Mouse (Mus musculus) brown adipose tissue, adult 24 weeks (tissue): ENCODE results near the gene Ksr2. TPM values are rescaled to one million over a fixed set of nuclear protein-coding genes. Genes with fewer than 3 reads are reported as not detected.

ENCODE experiments used
- H3K27ac ChIP-seq: fragments of 200-500 bp; replicated peaks from 2 replicates; pipeline ENCODE4 v1.5.1; 2012; ENCODE audit warnings: low read depth, mild to moderate bottlenecking, low read length
- H3K4me1 ChIP-seq: fragments of 200-500 bp; 2 replicates; pipeline ENCODE4 v1.6.1; 2012; ENCODE audit warnings: low read length, mixed read lengths; ENCODE audit not compliant: control insufficient read depth, insufficient read depth, insufficient read length
- H3K4me3 ChIP-seq: fragments of 200-500 bp; 2 replicates; pipeline ENCODE4 v1.5.1; 2012; ENCODE audit warnings: low read depth, mild to moderate bottlenecking, low read length, moderate library complexity; ENCODE audit not compliant: insufficient read depth
- polyA plus RNA-seq: library from polyadenylated mRNA; stranded (reverse); fragments of >200 nt; gene quantifications from 2 replicates; pipeline ENCODE4 v1.2.4, GENCODE M21; 2012; ENCODE audit not compliant: missing spikeins, insufficient read depth, insufficient read length

Ksr2 gene
- polyA plus RNA-seq, 1 experiment, result not detected

DNA sequence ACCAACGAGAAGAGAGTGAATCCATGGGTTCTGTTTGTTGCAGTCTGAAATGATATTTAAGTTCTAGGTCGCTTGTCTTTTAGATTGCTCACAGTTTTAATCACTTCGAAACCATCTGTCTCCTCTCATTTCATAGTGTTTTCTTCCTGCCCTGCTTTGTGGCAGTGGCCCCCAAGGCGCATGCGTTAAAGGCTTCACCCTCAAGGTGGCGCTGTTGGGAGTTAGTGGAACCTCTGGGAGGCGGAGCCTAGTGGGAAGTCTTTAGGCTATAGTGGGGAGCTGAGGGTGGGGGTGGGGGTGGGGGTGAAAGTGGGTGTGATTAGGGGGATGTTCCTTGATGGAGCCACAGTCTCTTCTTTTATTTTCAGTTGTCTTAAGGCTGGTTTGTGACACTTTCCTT, 214.6 kb downstream of the Ksr2 start:
- no peaks in the 10 kb centered on the region for H3K4me1 ChIP-seq
- H3K4me3 ChIP-seq, result no peak overlapping the region
- no peak overlapping the region for H3K27ac ChIP-seq

DNA sequence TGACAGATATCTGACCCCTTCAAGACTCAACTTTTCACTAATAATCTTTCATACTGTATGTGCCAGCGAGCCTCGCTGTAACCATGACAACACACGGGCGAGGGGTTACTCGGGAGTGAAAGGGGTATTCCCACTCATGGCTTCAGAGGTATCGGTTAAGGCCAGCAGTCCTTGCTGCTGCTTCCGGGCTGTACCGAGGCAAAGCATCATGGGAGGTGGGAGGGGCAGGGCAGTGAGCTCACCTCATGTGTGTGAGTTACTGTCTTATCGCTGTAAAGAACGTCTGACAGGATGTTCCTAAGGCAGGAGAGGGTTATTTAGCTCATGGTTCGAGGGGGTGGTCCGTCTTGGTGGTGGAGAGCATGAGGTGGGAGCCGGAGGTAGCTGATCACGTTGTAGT, 215.8 kb downstream of the Ksr2 start:
- Histone ChIP-seq H3K4me3 (no peak overlapping the region), H3K4me1 (no peaks in the 10 kb centered on the region), H3K27ac (no peak overlapping the region)

DNA sequence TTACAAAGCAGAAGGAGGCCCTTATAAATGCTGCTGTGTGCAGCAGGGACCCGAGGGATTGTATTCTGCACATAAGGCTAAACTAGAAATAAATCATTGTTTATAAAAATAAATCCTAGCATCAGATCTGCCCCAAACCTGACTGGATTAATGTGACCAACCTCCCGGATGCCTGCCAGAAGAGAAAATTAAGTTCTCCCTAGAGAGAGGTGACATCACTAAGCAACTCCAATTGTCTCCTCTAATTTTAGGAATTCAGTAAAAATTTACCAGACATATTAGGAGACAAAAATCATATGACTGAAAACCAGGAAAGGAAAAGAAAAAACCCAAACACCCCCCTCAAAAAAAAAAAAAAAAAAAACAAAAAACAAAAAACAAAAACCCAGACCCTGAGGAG, 221.4 kb downstream of the Ksr2 start:
- Histone ChIP-seq H3K4me1 (no peaks in the 10 kb centered on the region), H3K4me3 (no peak overlapping the region), H3K27ac (no peak overlapping the region)

DNA sequence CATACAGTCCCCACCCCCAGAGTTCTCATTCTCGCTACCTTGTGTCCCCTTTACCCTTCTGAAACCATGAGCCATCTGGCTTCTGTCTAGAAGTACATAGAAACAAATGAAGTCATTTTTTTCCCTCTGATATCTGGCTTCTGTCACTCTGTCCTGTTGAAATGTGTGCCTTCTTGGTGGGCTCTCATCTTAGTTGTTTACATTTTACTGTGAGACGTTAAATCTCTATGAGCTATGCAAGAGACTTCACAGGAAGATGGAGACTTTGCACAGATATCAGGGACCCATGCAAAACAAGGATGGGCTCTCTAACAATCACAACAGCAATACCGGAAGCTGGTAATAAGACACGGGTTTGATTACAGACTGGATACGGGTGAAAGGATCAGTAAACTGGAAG, 222.0 kb downstream of the Ksr2 start:
- Histone ChIP-seq H3K4me3 (no peak overlapping the region), H3K4me1 (no peaks in the 10 kb centered on the region), H3K27ac (no peak overlapping the region)

DNA sequence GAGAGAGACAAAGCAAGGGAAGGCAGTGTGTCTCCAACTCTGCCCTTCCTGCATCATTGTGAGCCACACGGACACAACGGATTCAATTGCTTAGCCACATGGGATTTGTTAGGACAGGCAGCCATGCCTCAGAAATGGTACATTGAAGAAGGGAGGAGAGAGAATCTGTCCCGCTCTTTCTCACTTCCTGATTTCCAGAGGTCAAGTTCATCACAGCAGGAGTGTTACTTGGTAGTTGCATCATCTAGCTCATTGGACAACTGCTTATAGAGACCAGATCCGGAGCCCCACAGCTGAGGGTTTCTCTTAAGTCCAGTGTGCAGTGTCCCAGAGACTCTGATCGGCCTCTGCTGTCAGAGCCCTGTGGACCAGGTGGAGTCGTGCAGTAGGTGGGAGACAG, 227.8 kb downstream of the Ksr2 start:
- Histone ChIP-seq H3K4me3 (no peak overlapping the region), H3K27ac (no peak overlapping the region), H3K4me1 (no peaks in the 10 kb centered on the region)

DNA sequence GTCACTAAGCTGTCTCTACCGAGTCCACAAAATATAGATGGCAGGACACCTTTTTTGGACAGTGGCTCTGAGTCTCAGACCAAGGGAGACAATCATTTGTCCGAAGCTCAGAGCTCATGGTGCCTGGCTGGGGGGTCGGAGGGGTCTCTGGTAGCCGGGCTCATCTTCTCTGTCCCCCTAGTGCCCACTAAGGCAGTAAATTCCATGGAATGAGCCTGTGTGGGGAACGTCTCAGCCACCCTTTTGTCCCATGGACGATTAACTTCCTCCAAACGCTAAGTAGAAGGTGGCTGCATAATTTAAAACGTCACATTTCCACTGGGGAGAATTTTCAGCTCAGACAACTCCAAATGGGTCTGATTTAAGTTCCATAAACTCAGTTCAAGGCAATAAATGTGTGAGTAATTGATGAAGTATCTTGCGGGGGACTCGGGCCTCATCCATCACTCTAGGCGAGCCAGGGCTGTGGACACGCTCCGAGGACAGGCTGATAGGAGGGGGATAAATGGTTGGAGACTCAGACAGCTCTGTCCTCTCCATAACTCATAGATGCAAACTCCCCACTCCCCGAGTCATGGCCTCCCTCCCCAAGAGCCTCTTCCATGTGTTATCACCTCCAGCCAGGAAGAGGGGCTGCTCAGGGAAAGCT, 237.6 kb downstream of the Ksr2 start:
- Histone ChIP-seq H3K4me3 (no peak overlapping the region), H3K4me1 (no peaks in the 10 kb centered on the region), H3K27ac (no peak overlapping the region)

DNA sequence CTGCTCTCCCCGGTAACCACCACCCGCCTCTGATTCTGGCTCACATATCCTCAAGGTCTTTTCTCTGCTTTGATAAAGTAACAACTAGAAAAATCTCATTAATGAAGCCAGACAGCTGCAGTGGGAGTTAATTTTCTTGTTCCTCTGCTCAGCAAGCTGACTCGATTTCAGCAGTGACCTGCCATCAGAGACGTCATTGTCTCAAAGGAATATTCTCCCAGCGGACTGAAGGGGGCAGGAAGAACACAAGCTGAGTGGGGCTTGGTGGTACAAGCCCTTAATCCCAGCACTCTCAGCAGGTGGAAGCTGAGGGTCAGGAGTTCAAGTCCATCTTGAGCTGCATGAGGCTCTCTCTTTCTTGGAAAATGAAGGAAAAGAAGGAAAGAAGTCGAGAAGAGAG, 244.8 kb downstream of the Ksr2 start:
- Histone ChIP-seq H3K4me1 (no peaks in the 10 kb centered on the region), H3K27ac (no peak overlapping the region), H3K4me3 (no peak overlapping the region)

DNA sequence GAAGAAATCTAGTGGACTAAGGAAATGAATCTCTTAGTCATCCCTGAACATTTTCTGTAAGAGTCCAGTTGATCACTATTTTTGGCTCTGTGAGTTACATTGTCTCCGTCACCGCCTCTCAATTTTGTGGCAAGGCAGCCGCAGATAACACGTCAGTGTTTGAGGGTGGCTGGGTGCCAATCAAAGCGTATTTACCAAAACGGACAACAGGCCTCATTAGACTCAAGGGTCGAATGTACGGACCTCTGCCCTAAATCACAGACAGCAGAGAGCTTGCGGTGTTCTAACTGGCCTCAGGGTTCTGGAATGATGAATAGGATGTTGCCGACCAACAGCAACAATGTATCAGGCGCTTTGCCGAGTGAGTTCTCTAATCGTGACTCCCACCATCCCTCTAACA, 245.8 kb downstream of the Ksr2 start:
- Histone ChIP-seq H3K27ac (no peak overlapping the region), H3K4me1 (no peaks in the 10 kb centered on the region), H3K4me3 (no peak overlapping the region)

DNA sequence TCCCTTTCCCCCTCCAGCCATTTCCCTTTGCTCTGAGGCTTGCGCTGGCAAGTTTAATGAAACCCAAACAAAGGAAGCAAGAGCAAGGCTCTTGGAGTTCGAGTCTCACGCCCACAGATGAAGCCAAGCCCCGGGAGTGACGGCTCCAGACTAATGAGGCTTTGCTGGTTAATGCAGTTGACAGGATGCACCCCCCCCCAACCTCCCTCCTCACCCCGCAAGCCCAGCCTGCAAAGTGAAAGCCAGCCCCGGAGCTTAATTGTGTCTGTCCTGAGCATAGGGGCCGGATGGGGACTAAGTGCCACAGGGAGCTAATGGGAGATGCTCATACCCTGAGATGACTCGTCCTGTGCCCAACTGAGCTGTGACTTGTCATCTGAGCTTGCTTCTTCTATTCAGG, 251.4 kb downstream of the Ksr2 start:
- Histone ChIP-seq H3K4me3 (no peak overlapping the region), H3K27ac (no peak overlapping the region), H3K4me1 (no peaks in the 10 kb centered on the region)

DNA sequence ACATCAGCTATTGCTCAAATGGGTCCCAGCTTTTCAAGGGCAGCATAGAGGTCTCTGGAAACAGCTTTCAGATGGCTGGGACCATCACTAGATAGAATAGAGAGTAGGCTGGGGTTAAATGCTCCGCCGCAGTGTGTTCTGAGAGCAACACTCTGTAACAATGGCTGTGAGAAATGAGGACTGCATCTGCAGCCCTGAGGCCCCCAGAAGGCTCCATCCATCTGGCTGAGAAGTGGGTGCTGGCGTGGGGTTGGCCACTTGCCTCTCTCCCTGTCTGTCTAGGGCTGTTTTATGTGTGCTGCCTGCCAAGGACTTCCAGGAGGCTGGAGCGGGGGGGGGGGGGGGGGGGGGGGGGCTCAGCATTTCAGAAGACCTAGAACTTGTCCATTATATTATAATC, 253.5 kb downstream of the Ksr2 start:
- Histone ChIP-seq H3K4me3 (no peak overlapping the region), H3K4me1 (no peaks in the 10 kb centered on the region), H3K27ac (no peak overlapping the region)

DNA sequence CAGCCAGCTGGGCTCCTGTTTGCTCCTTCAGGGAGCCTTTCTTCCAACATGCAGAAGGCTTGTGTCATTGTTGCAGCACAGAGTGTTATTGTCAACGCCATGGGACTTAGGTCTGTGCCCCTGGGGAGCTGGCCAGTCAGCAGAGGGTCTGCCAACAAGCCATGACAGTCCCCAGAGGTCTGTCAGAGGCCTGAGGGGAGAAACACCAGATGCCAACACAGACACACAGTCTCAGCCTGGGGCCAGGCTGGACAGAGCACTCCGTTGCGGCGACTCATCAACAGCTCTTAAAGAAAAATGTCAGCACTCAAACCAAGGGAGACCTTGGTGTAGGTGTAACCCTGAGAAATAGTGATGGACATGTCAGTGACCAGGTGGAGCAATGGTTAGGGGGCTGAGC, 255.5 kb downstream of the Ksr2 start:
- Histone ChIP-seq H3K27ac (no peak overlapping the region), H3K4me1 (no peaks in the 10 kb centered on the region), H3K4me3 (no peak overlapping the region)

DNA sequence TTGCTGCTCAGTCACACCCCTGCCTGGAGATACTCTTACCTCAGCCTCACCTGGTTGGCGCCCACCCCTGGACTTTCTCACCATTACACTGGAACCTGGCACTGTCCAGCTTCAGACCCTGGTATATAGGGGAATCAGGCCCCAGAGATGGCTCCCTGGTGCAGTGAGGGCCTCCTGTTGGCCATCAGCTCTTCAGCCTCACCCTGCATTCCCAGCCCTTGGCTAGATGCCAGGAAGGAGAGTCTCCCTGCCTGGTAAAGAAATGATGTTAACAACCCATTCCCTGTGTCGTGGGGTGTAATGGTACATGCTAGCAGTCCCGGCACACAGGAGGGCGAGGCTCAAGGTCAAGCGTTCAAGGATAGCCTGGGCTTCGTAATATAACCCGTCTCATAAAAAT, 256.0 kb downstream of the Ksr2 start:
- Histone ChIP-seq H3K4me1 (no peaks in the 10 kb centered on the region), H3K27ac (no peak overlapping the region), H3K4me3 (no peak overlapping the region)

DNA sequence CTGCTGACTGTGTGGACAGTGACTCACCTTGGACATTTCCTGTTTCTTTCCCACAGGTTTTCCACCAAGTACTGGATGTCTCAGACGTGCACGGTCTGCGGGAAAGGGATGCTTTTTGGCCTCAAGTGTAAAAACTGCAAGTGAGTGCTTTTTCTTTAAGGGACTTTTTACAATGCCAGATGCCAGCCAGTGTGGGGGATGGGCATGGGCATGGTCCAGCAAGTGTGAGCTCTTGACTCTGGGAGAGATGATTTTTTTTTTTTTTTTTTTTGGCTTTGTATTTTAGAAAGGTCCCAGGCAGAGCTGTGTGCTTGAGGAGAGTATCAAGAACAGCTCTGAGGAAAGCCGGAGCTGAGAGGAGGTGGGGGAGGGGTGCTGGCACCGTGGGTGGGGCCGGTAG, 257.6 kb downstream of the Ksr2 start:
- H3K27ac ChIP-seq, result no peak overlapping the region
- no peak overlapping the region for H3K4me3 ChIP-seq
- H3K4me1 ChIP-seq, result no peaks in the 10 kb centered on the region

DNA sequence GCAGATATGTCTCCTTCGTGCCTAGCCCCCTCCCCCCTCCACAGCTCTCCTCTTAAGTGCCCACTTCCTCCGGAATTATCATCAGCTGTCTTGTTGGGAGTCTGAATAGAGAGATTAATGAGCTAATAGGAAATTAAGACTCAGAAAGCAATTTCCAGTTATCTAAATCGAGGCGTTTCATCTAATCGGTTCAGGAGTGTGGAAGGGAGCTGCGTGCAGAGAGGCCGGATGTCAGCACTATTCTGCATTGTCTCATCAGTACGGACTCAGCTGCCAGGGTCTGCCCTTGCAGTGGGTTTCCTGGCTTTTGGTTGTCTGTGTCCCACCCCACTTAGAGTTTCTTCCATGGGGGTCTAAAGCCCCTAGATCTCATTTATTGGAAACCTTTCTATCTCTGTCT, 262.0 kb downstream of the Ksr2 start:
- Histone ChIP-seq H3K4me3 (no peak overlapping the region), H3K27ac (no peak overlapping the region), H3K4me1 (no peaks in the 10 kb centered on the region)

DNA sequence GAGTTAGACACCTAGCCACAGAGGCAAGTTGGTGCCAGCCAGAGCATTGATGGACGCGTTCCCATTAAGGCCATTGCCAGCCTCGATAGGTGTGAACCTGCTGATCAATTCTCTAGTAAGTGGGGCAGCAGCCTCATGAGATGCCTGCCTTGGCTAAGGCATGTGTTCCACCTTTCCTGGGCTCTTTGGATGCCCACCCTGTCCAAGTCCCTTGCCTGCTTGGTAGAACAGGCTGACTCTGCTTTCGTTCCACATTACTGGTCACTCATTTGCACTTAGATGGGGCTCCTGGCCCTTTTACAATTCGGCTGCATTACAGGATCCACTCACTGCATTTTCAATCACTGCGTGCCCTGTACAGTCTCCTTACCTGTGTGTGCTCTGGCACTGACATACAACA, 263.4 kb downstream of the Ksr2 start:
- Histone ChIP-seq H3K4me3 (no peak overlapping the region), H3K4me1 (no peaks in the 10 kb centered on the region), H3K27ac (no peak overlapping the region)

DNA sequence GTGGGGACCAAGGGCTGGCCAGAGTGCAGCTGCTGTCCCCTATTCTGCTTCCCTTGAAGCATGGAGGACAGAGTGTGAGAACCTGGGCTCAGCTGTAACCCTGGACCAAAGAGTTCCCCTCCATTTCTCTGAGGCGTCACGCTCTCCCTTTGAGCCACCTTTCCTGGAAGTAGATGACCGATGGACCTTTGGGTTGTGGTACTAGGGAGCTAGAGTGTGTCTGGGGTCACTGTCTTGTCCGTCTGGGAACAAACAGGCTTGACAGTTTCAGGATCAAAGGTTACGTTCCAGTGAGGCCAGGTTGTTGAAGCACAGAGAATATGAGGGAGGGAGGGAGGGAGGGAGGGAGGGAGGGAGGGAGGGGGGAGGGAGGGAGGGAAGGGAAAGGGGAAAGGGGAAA, 264.6 kb downstream of the Ksr2 start:
- H3K27ac ChIP-seq, result no peak overlapping the region
- no peak overlapping the region for H3K4me3 ChIP-seq
- H3K4me1 ChIP-seq, result no peaks in the 10 kb centered on the region

DNA sequence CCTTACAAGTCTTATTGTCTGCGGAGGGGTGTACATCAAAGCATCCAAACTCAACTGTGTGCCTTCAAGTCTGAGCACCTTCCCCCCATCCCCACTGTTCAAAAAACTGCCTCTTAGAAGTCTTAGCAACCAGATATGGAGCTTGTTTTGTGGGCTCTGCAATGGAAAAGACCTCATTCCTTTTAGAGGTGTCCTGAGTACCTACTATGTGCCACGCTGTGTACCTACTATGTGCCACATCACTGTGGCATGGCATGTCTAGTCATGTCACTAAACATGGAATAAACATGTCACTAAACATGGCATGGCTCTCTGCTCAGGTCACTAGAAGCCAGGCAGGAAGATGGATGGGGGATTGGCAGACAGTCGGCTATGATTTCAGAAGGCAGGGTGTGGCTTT, 268.4 kb downstream of the Ksr2 start:
- Histone ChIP-seq H3K4me3 (no peak overlapping the region), H3K27ac (no peak overlapping the region), H3K4me1 (no peaks in the 10 kb centered on the region)
